Mouse (Mus musculus) ovary, postnatal 14 days (tissue): ENCODE data around the gene Nelfe.
"Not testable (repeated sequence)": the region's sequence is repeated elsewhere in the genome, so short reads cannot be mapped to it uniquely, and the experiment has no call there.

Experiments
- DNase-seq: peaks from one replicate; pipeline ENCODE4 v3.0.0; 2022; ENCODE audit warnings: low spot score

The Nelfe gene

GRCm38 (mm10) chr17:34849722-34850516 lies at the start of gene Nelfe, which contains the start of gene Skiv2l:
Gene Nelfe, plus strand, starts transcription at chr17:34850391.
Gene Skiv2l, minus strand, starts transcription at chr17:34850210.
- peak; percentile 97 for DNase-seq

- DNase-seq = not testable (repeated sequence)
Observed at GRCm38 (mm10) chr17:34800781-34801305, 49.3 kb upstream of the Nelfe start.

GRCm38 (mm10) chr17:34802756-34803155 lies 47.4 kb upstream of the Nelfe start:
- DNase-seq = not testable (repeated sequence)

- DNase-seq = not testable (repeated sequence)
Observed at GRCm38 (mm10) chr17:34803367-34803766, 46.8 kb upstream of the Nelfe start.

- DNase-seq = not testable (repeated sequence)
Observed at GRCm38 (mm10) chr17:34804301-34804700, 45.9 kb upstream of the Nelfe start, which contains the start of gene Cyp21a1. Gene Cyp21a1, minus strand, starts transcription at chr17:34804561.

GRCm38 (mm10) chr17:34804871-34805562 lies 45.2 kb upstream of the Nelfe start:
- DNase-seq = no peak

GRCm38 (mm10) chr17:34807176-34807575 lies 43.0 kb upstream of the Nelfe start:
- DNase-seq = no peak

- DNase-seq = no peak
Observed at GRCm38 (mm10) chr17:34808599-34809205, 41.5 kb upstream of the Nelfe start.

- not testable (repeated sequence) for DNase-seq
Observed at GRCm38 (mm10) chr17:34810411-34810810, 39.8 kb upstream of the Nelfe start.

GRCm38 (mm10) chr17:34810811-34811210 lies 39.4 kb upstream of the Nelfe start:
- not testable (repeated sequence) for DNase-seq

- DNase-seq = no peak
Observed at GRCm38 (mm10) chr17:34811275-34811674, 38.9 kb upstream of the Nelfe start.

GRCm38 (mm10) chr17:34813747-34814146 lies 36.4 kb upstream of the Nelfe start:
- DNase-seq = peak; percentile 28

- DNase-seq = no peak
Observed at GRCm38 (mm10) chr17:34814818-34815370, 35.3 kb upstream of the Nelfe start.

- not testable (repeated sequence) for DNase-seq
Observed at GRCm38 (mm10) chr17:34830776-34831175, 19.4 kb upstream of the Nelfe start.

- DNase-seq = no peak
Observed at GRCm38 (mm10) chr17:34836155-34836855, 13.9 kb upstream of the Nelfe start.

GRCm38 (mm10) chr17:34836856-34837221 lies 13.4 kb upstream of the Nelfe start, which contains the start of the genes Stk19 and Dxo:
Gene Stk19, minus strand, starts transcription at chr17:34836945.
Gene Dxo, plus strand, starts transcription at chr17:34837019.
- DNase-seq = peak; percentile 96

GRCm38 (mm10) chr17:34837464-34838324 lies 12.5 kb upstream of the Nelfe start:
- no peak for DNase-seq

GRCm38 (mm10) chr17:34838785-34839184 lies 11.4 kb upstream of the Nelfe start:
- no peak for DNase-seq

- DNase-seq = no peak
Observed at GRCm38 (mm10) chr17:34840736-34841307, 9.4 kb upstream of the Nelfe start.

- no peak for DNase-seq
Observed at GRCm38 (mm10) chr17:34844884-34845283, 5.3 kb upstream of the Nelfe start.
